Mouse (Mus musculus) lung, embryonic 15.5 days (tissue): ENCODE results near the gene Psme2b. TPM values are rescaled to one million over a fixed set of nuclear protein-coding genes. Genes with fewer than 3 reads are reported as not detected.
A peak's percentile ranks its signal among the peaks of the same experiment; 100 is the strongest.
"Not testable (repeated sequence)": the region's sequence is repeated elsewhere in the genome, so short reads cannot be mapped to it uniquely, and the experiment has no call there.

Source experiments
- ATAC-seq: fragments of 200-750 bp; cut with Nextera tagmentation; 2 replicates; pipeline ENCODE4 v1.8.0; 2017; ENCODE audit warnings: moderate number of reproducible peaks, borderline replicate concordance; ENCODE audit not compliant: low FRiP score, low TSS enrichment; ENCODE audit errors: extremely low read depth
- H3K27ac ChIP-seq: fragments of 300-500 bp; sonication (generic); 2 replicates; pipeline ENCODE4 v1.5.1; 2015; ENCODE audit warnings: moderate library complexity, mild to moderate bottlenecking, inconsistent platforms
- H3K27me3 ChIP-seq: fragments of 300-500 bp; sonication (generic); 2 replicates; pipeline ENCODE4 v1.6.1; 2015; ENCODE audit warnings: inconsistent platforms
- H3K36me3 ChIP-seq: fragments of 300-500 bp; sonication (generic); 2 replicates; pipeline ENCODE4 v1.6.1; 2015; ENCODE audit warnings: inconsistent platforms
- H3K4me1 ChIP-seq: fragments of 300-500 bp; sonication (generic); 2 replicates; pipeline ENCODE4 v1.6.1; 2015; ENCODE audit warnings: inconsistent platforms
- H3K4me2 ChIP-seq: fragments of 300-500 bp; sonication (generic); 2 replicates; pipeline ENCODE4 v1.6.1; 2015; ENCODE audit warnings: inconsistent platforms, mild to moderate bottlenecking, moderate library complexity
- H3K4me3 ChIP-seq: fragments of 300-500 bp; sonication (generic); 2 replicates; pipeline ENCODE4 v1.5.1; 2015; ENCODE audit warnings: mild to moderate bottlenecking, inconsistent platforms
- H3K9ac ChIP-seq: fragments of 300-500 bp; sonication (generic); 2 replicates; pipeline ENCODE4 v1.6.1; 2015; ENCODE audit warnings: inconsistent platforms
- H3K9me3 ChIP-seq: fragments of 300-500 bp; sonication (generic); 2 replicates; pipeline ENCODE4 v1.6.1; 2016; ENCODE audit warnings: inconsistent platforms
- WGBS: fragments of 180-500 bp; shearing (Covaris S2); methylation state at CpG from one replicate; pipeline ENCODE4 v1.1.7; 2015; 5-methylcytosine and 5-hydroxymethylcytosine counted together
- polyA plus RNA-seq: library from polyadenylated mRNA; unstranded; fragments of >200 nt; fragmentation: Nextera tagmentation; extraction: Ambion mirVana; gene quantifications from 2 replicates; pipeline ENCODE4 v1.2.1, GENCODE M21; 2015

The Psme2b gene
- polyA plus RNA-seq, result 2.3 and 2.8 TPM in 2 replicates

DNA sequence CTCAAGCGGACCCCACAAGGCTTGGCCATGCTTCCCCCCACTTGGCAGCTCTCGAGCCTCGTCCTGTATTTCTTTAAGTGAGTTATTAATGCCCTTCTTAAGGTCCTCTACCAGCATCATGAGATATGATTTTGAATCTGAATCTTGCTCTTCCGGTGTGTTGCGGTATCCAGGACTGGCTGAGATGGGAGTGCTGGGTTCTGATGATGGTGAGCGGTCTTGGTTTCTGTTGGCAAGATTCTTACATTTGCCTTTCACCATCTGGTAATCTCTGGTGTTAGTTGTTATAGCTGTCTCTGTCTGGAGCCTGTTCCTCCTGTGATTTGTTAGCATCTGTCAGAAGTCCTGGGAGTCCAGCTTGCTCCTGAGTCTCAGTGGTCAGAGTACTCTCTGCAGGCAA, at the start of gene Psme2b:
TSS of gene Psme2b (minus strand) at position 101 of the 400 bp plus-strand sequence.
- H3K9ac ChIP-seq, H3K4me1 ChIP-seq, H3K4me2 ChIP-seq, H3K36me3 ChIP-seq, H3K4me3 ChIP-seq, H3K9me3 ChIP-seq, H3K27me3 ChIP-seq, H3K27ac ChIP-seq, ATAC-seq: not testable (repeated sequence)
- WGBS, result 85% methylated on average over 6 of the region's 6 CpGs

DNA sequence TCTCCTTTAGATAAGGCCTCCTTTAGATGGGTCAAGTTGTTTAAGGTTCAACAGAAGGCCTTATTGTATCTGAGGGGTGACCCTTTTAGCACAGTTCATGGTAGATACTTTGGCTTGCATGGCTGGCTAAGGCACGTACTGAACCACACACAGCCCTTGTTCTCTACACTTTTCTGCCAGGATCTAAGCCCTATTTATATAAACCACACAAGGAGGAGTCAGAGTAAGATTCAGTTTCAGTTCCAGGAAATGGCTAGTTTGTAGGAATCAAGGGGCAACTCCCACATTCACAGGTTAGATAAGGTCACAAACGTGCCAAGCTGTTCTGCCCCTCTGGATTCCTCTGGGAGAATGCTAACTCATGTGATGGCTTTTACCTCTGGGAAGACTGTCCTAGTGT, 48.0 kb upstream of the Psme2b start, which contains the start of gene Tgtp1:
TSS of gene Tgtp1 (minus strand) at position 155 of the 400 bp plus-strand sequence.
- not testable (repeated sequence) for H3K27me3 ChIP-seq, H3K9ac ChIP-seq, H3K4me2 ChIP-seq, H3K4me1 ChIP-seq, H3K36me3 ChIP-seq, H3K9me3 ChIP-seq, H3K27ac ChIP-seq, H3K4me3 ChIP-seq
- ATAC-seq, result peak; percentile 46; the same call in 1 of the 2 replicates
- WGBS, result 22% methylated on average over 2 of the region's 2 CpGs

GRCm38 (mm10) chr11:48993296-48993695, 47.3 kb upstream of the Psme2b start:
- 22% methylated on average over 10 of the region's 10 CpGs for WGBS
- ATAC-seq, H3K4me2 ChIP-seq, H3K9ac ChIP-seq, H3K36me3 ChIP-seq, H3K4me1 ChIP-seq, H3K27ac ChIP-seq, H3K27me3 ChIP-seq, H3K4me3 ChIP-seq, H3K9me3 ChIP-seq: not testable (repeated sequence)

DNA sequence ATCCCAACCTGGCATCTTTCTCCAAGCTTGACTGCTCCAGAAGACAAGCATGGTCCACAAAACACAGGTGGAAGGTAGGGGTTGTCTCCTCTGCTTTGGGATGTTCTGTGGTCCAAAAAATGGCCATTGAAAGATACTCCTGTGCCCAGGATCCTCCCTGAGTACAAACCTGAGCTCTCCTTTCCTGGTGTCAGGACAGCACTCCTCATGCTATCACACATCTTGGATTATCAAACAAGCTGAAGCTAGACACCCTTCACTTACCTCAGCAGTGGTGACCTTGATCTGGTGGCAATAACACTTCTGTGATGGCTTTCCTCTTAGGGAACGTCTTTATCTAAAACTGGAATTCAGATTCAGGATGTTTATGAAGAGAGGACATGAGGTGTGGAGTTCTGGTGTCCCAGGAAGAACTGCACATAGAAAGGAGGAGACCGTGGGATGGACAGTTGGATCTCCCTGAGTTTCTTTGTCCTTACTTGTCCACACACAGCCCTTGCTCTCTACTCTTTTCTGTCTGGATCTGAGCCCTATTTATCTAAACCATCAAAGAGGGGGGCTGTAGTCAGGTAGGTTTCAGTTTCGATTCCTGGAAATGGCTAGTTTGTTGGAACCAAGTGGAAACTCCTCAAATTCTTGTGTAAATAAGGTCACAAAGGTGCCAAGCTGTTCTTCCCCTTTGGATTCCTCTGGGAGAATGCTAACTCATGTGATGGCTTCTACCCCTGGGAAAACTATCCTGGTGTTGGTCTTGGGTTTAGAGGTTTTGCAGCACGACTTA, 45.9 kb upstream of the Psme2b start, which contains the start of gene Gm12185:
TSS of gene Gm12185 (minus strand) at position 487 of the 781 bp plus-strand sequence.
- ATAC-seq, H3K27me3 ChIP-seq, H3K36me3 ChIP-seq, H3K27ac ChIP-seq, H3K4me3 ChIP-seq, H3K9ac ChIP-seq, H3K9me3 ChIP-seq, H3K4me2 ChIP-seq, H3K4me1 ChIP-seq: not testable (repeated sequence)
- whole genome bisulfite sequencing, result 36% methylated on average over 4 of the region's 4 CpGs

DNA sequence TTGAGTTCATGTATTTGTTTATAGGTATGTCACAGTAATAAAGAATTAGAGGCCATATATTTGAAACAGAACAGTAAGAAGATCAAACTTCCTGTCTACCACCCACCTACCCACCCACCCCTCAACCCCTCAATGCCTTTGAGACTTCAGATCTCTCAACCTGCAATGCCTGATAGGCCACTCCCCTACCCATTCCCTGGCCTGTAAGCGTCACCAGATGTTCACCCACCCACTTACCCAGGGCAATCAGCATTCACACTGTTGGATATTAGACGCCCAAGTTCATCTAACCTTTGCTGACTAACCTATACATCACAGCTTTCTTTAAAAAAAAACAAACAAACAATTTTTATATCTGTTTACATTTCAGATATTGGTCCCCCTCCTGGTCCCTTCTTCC, 44.0 kb upstream of the Psme2b start:
- H3K9ac ChIP-seq, H3K4me1 ChIP-seq, H3K4me2 ChIP-seq, H3K27me3 ChIP-seq, H3K9me3 ChIP-seq, H3K4me3 ChIP-seq, H3K27ac ChIP-seq, ATAC-seq, H3K36me3 ChIP-seq: not testable (repeated sequence)
- 58% methylated on average over 2 of the region's 2 CpGs for WGBS

DNA sequence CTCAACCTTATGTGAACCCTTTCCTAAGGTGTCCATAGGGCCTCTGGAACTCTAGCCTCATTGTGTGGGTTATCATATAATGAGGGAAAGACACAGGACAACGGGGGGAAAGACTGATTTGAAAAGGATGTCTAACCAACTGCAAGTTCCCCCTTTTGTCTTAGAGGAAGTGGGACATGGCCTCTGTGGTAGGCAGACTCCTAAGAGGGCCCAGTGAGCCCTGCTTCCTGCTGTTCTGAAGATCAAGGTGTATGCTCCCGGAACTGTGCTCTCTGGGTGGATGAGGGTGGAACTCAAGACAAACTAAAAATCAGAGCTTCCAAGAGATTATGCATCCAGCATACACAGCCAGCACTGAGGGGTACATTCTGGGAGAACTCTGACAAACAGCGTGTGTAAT, 42.2 kb upstream of the Psme2b start:
- H3K27ac ChIP-seq, H3K4me2 ChIP-seq, H3K4me3 ChIP-seq, H3K27me3 ChIP-seq, H3K4me1 ChIP-seq, H3K9me3 ChIP-seq, H3K36me3 ChIP-seq, H3K9ac ChIP-seq, ATAC-seq: not testable (repeated sequence)
- WGBS, result 73% methylated on average over 2 of the region's 3 CpGs

DNA sequence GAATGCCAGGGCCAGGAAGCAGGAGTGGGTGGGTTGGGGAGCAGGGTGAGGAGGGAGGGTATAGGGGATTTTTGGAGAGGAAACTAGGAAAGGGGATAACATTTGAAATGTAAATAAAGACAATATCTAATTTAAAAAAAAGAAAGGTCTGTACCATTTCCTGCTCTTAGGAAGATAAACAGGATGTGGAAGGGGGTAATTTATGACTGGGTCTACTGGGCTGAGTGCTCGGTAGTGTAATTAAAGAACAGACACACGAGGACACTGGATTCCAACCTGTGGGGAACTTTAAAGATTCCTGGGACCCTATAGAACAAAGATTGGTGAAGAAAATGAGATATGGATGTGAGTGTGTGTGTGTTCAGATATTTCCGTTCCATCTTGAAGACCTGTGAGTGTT, 36.9 kb upstream of the Psme2b start:
- not testable (repeated sequence) for H3K27me3 ChIP-seq, ATAC-seq, H3K9me3 ChIP-seq, H3K4me1 ChIP-seq, H3K4me3 ChIP-seq, H3K36me3 ChIP-seq, H3K27ac ChIP-seq, H3K9ac ChIP-seq, H3K4me2 ChIP-seq
- no CpG with 5 or more reads among the region's 3 CpGs for WGBS

GRCm38 (mm10) chr11:48980052-48980451, 34.1 kb upstream of the Psme2b start:
- not testable (repeated sequence) for H3K4me3 ChIP-seq, H3K27ac ChIP-seq, H3K9me3 ChIP-seq, H3K9ac ChIP-seq, H3K4me1 ChIP-seq, H3K27me3 ChIP-seq, H3K36me3 ChIP-seq, ATAC-seq, H3K4me2 ChIP-seq
- WGBS, result no CpG with 5 or more reads among the region's 5 CpGs

DNA sequence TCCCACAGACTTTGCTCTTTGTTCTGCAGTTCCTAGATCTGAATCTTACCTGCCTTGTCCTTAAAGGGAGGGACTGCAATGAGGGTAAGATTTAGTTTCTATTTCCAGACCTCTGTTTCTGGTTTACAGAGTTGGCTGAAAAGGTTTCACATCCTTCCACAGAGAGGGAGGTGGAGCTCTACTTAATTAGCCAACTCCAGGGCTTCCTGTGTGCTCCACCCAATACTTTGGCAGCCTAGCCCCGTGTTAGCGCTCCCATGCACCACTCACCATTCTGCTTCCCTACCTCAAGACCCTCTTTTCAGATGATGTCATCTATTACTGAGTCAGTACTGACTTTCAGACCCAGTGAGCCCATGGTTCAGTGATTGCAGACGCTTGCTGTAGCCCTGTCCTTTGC, 33.3 kb upstream of the Psme2b start, which contains the start of gene 9930111J21Rik1:
TSS of gene 9930111J21Rik1 (minus strand) at position 148 of the 400 bp plus-strand sequence.
- not testable (repeated sequence) for H3K4me2 ChIP-seq, H3K36me3 ChIP-seq, H3K27ac ChIP-seq, H3K9ac ChIP-seq, H3K9me3 ChIP-seq, H3K27me3 ChIP-seq, H3K4me1 ChIP-seq, ATAC-seq, H3K4me3 ChIP-seq
- no CpG with 5 or more reads among the region's 3 CpGs for WGBS

DNA sequence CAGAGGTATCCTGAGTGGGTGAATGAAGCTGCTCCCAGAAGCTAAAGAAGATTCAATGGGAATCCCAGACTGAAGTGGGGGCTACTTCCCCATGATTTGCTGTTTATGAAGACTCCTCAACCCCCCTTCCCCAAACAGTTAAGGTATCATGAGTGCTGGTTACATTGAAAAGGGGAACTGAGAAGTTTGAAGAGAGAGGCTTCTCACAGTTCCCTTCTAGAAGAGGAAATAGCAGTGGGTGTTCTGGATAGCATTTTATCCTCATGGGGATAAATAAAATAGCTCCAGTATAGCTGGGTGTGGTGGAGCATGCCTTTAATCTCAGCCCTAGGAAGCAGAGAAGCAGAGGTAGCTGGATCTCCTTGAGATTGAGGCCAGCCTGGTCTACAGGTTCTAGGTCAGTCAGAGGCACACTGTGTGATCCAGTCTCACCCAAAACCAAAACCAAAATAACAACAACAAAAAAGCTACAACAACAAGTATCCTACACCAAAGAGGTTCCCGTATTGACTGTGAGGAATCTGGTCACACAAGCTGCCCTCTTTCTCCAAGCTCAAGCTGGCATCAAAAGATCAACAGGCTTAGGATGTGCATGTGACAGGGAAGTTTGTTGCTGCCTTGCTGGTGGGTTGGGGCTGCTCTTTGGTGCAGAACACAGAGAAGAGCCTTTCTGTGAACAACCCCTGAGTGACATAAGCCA, 32.4 kb upstream of the Psme2b start, which contains the start of gene Olfr56:
TSS of gene Olfr56 (plus strand) at position 650 of the 700 bp plus-strand sequence.
- H3K4me2 ChIP-seq, H3K4me1 ChIP-seq, ATAC-seq, H3K27ac ChIP-seq, H3K4me3 ChIP-seq, H3K9me3 ChIP-seq, H3K27me3 ChIP-seq, H3K9ac ChIP-seq, H3K36me3 ChIP-seq: not testable (repeated sequence)
- no CpG with 5 or more reads among the region's 1 CpGs for WGBS

GRCm38 (mm10) chr11:48974686-48975085, 28.7 kb upstream of the Psme2b start:
- not testable (repeated sequence) for H3K4me1 ChIP-seq, H3K36me3 ChIP-seq, H3K4me2 ChIP-seq, ATAC-seq, H3K27ac ChIP-seq, H3K4me3 ChIP-seq, H3K9me3 ChIP-seq, H3K27me3 ChIP-seq, H3K9ac ChIP-seq
- WGBS, result no CpG with 5 or more reads among the region's 1 CpGs

- H3K4me1 ChIP-seq, ATAC-seq, H3K36me3 ChIP-seq, H3K9me3 ChIP-seq, H3K4me2 ChIP-seq, H3K4me3 ChIP-seq, H3K27me3 ChIP-seq, H3K9ac ChIP-seq: not testable (repeated sequence)
- peak overlapping the region; percentile 53 for H3K27ac ChIP-seq
Observed at GRCm38 (mm10) chr11:48939286-48939685, 6.7 kb downstream of the Psme2b start.
